Mouse (Mus musculus): ENCODE results near the gene Kif26b.

Kif26b gene

GRCm38 (mm10) chr1:178530301-178531078 is 1.6 kb downstream of the Kif26b start:
- in situ Hi-C loops (cut with MseI, MboI) = loop anchor here (10.0 to 25.0 kb wide), 3 partner anchors 154 to 607 kb away; no protein-coding TSS in a partner anchor

DNA sequence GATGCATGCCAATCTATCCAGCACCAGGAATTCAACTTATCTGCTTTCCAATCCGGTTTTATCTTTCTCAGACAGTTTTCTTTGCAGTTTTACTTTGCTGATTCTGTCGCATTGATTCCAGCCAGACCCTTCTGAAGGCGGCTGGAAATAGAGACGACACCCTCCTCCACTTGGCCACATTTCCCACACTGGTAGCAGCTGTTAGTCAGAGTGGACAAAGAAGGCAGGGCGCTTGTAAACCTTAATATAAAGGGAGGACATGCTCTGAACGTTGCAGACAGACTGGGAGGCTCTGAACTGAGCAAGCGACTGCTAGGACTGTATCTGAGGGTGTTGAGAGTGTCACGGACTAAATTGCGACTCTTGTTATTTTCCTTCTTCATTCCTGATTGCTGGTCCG is 11.3 kb downstream of the Kif26b start:
- in situ Hi-C loops (cut with MseI, MboI) = loop anchor here (25.0 kb wide), 2 partner anchors 422 to 597 kb away; no protein-coding TSS in a partner anchor

- in situ Hi-C loops (cut with MseI, MboI) = loop anchor here (25.0 kb wide), 2 partner anchors 420 to 595 kb away; no protein-coding TSS in a partner anchor
Observed at GRCm38 (mm10) chr1:178542415-178542814, 13.5 kb downstream of the Kif26b start.

DNA sequence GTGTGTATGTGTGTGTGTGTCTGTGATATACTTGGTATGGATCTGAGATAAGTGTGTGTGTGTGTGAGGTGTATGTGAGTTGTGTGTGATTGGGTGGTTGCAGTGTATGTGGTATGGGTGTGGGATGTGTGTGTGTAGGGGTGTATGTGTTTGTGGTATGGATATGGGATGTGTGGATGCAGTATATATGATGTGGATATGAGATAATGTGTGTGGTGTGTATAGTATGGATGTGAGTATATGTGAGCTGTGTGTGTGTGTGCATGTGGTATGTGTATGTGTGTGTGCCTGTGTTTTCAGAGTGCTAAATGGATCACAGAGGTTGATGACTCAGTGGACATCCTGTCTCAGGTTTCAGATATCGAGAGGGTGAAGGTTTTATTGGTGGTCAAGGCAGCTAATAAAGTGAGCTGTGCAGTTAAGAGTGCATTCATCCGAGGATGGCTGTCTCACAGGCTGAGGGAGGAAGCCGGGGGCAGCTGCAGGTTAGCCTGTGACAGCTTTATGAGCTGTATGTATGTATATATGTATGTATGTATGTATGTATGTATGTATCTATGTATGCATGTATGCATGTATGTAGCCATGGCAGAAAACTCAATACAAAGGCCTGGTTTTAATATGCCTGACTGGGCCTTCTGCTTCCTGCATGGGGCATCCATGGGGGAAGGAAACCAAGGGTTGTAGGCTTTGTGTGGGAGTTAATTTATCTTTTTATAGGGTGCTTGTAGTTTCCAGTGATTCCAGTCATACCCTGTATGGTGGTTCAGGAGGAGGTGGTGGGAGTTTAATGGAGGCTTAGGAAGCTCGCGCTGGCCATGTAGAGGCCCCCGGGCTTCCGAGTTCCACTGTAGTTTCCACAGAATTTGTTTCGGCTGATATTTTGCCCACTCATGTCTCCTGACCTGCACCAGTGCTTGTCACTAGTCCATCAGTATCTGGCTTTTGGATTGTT is 14.3 kb downstream of the Kif26b start:
- in situ Hi-C loops (cut with MseI, MboI) = loop anchor here (25.0 kb wide), 2 partner anchors 419 to 594 kb away; no protein-coding TSS in a partner anchor

- in situ Hi-C loops (cut with MseI, MboI) = loop anchor here (25.0 kb wide), 2 partner anchors 418 to 593 kb away; no protein-coding TSS in a partner anchor
Observed at GRCm38 (mm10) chr1:178544585-178544984, 15.7 kb downstream of the Kif26b start.

- in situ Hi-C loops (cut with MseI, MboI) = loop anchor here (25.0 kb wide), 2 partner anchors 413 to 588 kb away; no protein-coding TSS in a partner anchor
Observed at GRCm38 (mm10) chr1:178549576-178549975, 20.7 kb downstream of the Kif26b start.

DNA sequence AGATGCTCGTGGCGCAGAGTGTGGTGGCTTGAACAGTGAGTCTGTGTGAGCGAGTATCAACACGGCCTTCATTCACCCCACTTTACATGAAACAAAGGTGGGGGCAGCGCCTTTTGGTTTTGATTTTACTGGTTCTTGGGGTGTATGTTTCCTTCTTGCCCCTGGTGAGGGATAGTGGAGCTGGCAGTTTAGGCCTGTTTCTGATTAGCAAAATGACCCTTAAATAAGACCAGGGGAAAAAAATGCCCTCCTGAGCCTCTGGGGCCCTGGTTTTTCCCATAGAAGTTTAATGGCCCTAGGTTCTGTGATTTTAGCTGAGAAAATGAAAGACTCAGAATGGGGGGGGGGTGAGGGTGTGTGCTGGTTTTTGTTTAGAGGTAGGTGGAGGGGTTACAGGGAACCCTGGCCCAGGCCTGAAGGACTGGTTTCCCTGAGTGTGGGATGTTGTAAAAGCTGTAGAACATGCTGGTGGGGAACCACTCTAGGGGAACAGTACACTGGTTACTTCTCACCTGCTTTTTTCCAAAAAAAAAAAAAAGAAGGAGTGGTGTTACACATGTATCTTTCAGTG is 21.6 kb downstream of the Kif26b start:
- in situ Hi-C loops (cut with MseI, MboI) = no loop called here

GRCm38 (mm10) chr1:178552278-178552897 is 23.5 kb downstream of the Kif26b start:
- in situ Hi-C loops (cut with MseI, MboI) = no loop called here

GRCm38 (mm10) chr1:178552898-178553284 is 24.0 kb downstream of the Kif26b start:
- in situ Hi-C loops (cut with MseI, MboI) = no loop called here

DNA sequence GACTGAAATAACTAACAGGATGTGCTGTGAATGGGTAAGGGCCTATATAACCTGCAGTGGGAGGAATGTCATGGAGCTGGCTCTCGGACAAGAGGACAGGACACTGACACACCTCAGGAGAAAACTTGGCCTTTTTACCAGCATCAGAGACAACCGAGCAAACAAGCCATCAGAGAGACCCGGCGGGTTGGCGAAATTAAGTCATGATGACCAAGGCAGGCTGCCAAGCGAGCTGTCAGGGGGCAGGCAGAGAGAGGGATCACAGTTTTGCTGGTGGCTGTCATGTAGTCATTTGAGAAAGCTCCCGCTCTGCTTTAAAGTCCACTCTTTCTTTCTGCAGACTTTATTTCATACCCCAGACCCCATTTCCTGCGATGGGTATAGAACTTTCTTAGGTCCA is 27.3 kb downstream of the Kif26b start:
- in situ Hi-C loops (cut with MseI, MboI) = no loop called here

GRCm38 (mm10) chr1:178560043-178560442 is 31.1 kb downstream of the Kif26b start:
- in situ Hi-C loops (cut with MseI, MboI) = no loop called here

- in situ Hi-C loops (cut with MseI, MboI) = no loop called here
Observed at GRCm38 (mm10) chr1:178563834-178564233, 34.9 kb downstream of the Kif26b start.

DNA sequence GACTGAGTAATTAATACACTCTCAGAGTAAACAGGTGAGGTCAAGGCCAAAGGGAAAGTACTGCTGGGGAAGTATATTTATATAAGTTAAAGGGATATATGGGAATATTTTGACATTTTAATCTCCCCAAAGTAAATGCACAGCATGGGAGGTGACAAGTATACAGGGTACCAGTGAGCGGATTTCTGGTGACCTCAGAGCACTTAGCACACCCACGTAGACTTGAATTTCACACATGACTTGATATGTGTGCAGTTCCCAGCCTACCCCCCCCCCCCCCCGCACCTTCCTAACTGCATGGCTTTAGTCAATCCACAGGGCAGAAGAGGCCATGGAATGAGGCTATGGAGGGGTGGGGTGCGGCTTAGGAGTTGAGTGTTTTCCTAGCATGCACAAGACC is 35.9 kb downstream of the Kif26b start:
- in situ Hi-C loops (cut with MseI, MboI) = no loop called here

- in situ Hi-C loops (cut with MseI, MboI) = no loop called here
Observed at GRCm38 (mm10) chr1:178568551-178569545, 39.9 kb downstream of the Kif26b start.

GRCm38 (mm10) chr1:178571009-178571408 is 42.1 kb downstream of the Kif26b start:
- in situ Hi-C loops (cut with MseI, MboI) = no loop called here

DNA sequence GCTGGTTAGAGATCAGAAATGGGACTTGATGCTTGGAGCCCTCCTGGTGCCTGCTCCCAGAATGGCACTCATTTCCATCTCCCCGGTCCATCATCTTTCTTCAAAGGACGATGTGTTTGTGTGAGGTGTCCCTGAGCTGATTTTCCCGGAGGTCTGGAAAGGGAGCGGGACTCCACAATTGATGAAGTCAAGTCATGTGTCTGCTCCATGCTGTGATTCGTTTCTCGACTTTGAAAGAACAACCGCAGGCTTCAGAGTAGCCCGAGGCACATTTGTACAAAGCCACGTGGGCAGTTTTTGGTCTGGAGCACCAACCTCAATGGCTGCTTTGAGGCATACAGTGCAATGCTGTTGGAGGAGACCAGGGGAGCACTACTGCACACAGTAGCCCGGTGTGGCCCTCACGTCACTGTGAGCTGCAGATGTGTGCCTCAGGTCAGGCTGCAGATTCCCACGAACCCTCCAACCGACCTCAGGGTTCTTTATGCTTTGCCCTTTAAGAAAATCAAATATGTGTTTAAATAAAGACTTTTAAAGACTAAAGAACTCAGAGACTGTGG is 43.0 kb downstream of the Kif26b start:
- in situ Hi-C loops (cut with MseI, MboI) = no loop called here

DNA sequence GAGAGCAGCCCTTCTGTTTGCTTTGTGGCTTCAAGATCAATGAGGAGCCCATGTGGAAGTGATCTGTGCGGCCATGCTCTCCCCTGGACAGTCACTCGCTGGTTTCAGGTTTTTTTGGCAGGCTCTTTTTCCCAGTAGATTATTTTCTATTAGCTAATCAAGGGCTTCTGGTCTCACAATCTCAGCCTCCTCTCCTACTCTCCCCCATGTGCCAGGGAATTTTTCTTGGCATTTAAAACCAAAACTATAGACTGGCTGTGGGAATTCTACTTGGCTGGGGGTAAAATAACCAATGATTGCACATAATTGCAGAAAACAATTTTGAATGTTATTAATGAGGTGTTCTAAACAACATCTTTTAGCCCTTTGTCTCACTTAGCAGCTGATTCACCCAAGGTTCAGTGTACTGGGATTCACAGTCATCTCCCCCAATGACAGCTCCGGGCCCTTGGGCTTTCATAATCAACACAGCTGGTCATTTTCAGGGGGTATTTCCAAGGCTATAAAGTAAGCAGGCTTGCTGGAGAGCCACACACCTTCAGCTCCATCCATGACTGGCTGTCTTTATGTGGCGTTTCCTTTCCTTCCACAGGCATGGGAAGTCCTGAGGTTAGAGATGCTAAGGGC is 44.6 kb downstream of the Kif26b start:
- in situ Hi-C loops (cut with MseI, MboI) = no loop called here

- in situ Hi-C loops (cut with MseI, MboI) = no loop called here
Observed at GRCm38 (mm10) chr1:178575706-178576105, 46.8 kb downstream of the Kif26b start.

DNA sequence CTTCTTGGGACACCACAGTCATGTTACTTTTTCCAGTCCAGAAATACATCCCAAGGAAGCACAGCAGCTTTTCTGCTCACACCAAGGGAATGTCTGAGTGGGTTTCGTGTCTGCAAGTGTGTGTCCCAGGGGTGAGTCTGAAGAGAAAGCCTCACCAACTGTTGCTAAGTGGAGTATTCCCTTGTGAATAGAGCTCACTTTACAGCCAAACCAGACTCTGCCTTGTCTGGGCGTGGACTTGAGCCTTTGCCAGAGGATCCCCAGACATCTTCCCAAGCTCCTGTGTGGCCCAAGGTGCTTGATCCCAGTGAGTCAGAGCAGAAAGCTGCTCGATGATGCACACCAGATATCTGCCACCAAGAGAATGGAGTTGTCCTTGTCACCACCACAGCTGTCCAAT is 48.0 kb downstream of the Kif26b start:
- in situ Hi-C loops (cut with MseI, MboI) = no loop called here

All from mouse trophoblast stem cell (cell line).